Mouse (Mus musculus) adrenal gland, adult 2 months (tissue): ENCODE data around the gene Ubxn6. TPM values are rescaled to one million over a fixed set of nuclear protein-coding genes. Genes with fewer than 3 reads are reported as not detected.
A peak's percentile ranks its signal among the peaks of the same experiment; 100 is the strongest.

Source experiments
- DNase-seq: peaks from one replicate; pipeline ENCODE4 v3.0.0; 2021
- polyA plus RNA-seq: library from polyadenylated mRNA; depleted of rRNA; stranded (reverse); fragments of >200 nt; gene quantifications from 2 replicates; pipeline ENCODE4 v1.2.3, GENCODE M21; 2012
- total RNA-seq, 2 experiments: library from RNA; stranded (reverse); gene quantifications; 2 replicates each; pipeline ENCODE4 v1.2.3; 2021

Gene Ubxn6
- total and polyA plus RNA-seq, 3 experiments, result 83.2 to 91.2 (median 83.8) TPM

- DNase-seq, result no peak
Observed at GRCm38 (mm10) chr17:56055945-56056678, 18.7 kb downstream of the Ubxn6 start.

- no peak for DNase-seq
Observed at GRCm38 (mm10) chr17:56054938-56055337, 19.9 kb downstream of the Ubxn6 start.

- no peak for DNase-seq
Observed at GRCm38 (mm10) chr17:56051369-56051768, 23.5 kb downstream of the Ubxn6 start.

- DNase-seq, result no peak
Observed at GRCm38 (mm10) chr17:56040857-56041163, 34.0 kb downstream of the Ubxn6 start.

GRCm38 (mm10) chr17:56040030-56040856, 34.6 kb downstream of the Ubxn6 start, which contains the start of gene Chaf1a:
TSS of gene Chaf1a (plus strand) at chr17:56040439.
- DNase-seq, result peak; percentile 98

- no peak for DNase-seq
Observed at GRCm38 (mm10) chr17:56039345-56039744, 35.5 kb downstream of the Ubxn6 start.

- no peak for DNase-seq
Observed at GRCm38 (mm10) chr17:56038583-56039261, 36.1 kb downstream of the Ubxn6 start.

GRCm38 (mm10) chr17:56036901-56037287, 37.9 kb downstream of the Ubxn6 start:
- no peak for DNase-seq

- peak; percentile 99 for DNase-seq
Observed at GRCm38 (mm10) chr17:56036176-56036900, 38.5 kb downstream of the Ubxn6 start, which contains the start of gene Sh3gl1. TSS of gene Sh3gl1 (minus strand) at chr17:56036635.

GRCm38 (mm10) chr17:56035216-56035615, 39.6 kb downstream of the Ubxn6 start:
- no peak for DNase-seq

- DNase-seq, result no peak
Observed at GRCm38 (mm10) chr17:56034726-56035100, 40.1 kb downstream of the Ubxn6 start.

- no peak for DNase-seq
Observed at GRCm38 (mm10) chr17:56034040-56034725, 40.6 kb downstream of the Ubxn6 start.

GRCm38 (mm10) chr17:56032831-56033230, 42.0 kb downstream of the Ubxn6 start:
- DNase-seq, result no peak

GRCm38 (mm10) chr17:56032127-56032733, 42.6 kb downstream of the Ubxn6 start:
- no peak for DNase-seq

- DNase-seq, result no peak
Observed at GRCm38 (mm10) chr17:56031431-56031830, 43.4 kb downstream of the Ubxn6 start.

GRCm38 (mm10) chr17:56030919-56031318, 43.9 kb downstream of the Ubxn6 start:
- peak; percentile 75 for DNase-seq

GRCm38 (mm10) chr17:56030238-56030870, 44.5 kb downstream of the Ubxn6 start:
- DNase-seq, result no peak

- peak; percentile 49 for DNase-seq
Observed at GRCm38 (mm10) chr17:56027801-56028441, 46.9 kb downstream of the Ubxn6 start.

- peak; percentile 57 for DNase-seq
Observed at GRCm38 (mm10) chr17:56026881-56027280, 47.9 kb downstream of the Ubxn6 start.

GRCm38 (mm10) chr17:56026303-56026702, 48.5 kb downstream of the Ubxn6 start:
- peak; percentile 40 for DNase-seq
